Mouse (Mus musculus) layer of hippocampus, postnatal 36 days (tissue): ENCODE results near the gene Fxyd7. TPM values are rescaled to one million over a fixed set of nuclear protein-coding genes. Genes with fewer than 3 reads are reported as not detected.

ENCODE experiments used
- DNase-seq, 2 experiments: peaks; one replicate each; pipeline ENCODE4 v3.0.0; 2022
- microRNA-seq, 2 experiments: library from miRNA; unstranded; fragments of <30 nt; microRNA quantifications; one replicate each; pipeline ENCODE4 v1.2.0; 2021
- total RNA-seq, 2 experiments: library from RNA; stranded (reverse); gene quantifications; 2 replicates each; pipeline ENCODE4 v1.2.3; 2021

The Fxyd7 gene
- total RNA-seq, 2 experiments from 2014 or later, result 111 to 125 TPM

- no peak for DNase-seq
Observed at GRCm38 (mm10) chr7:31002650-31003049, 48.6 kb downstream of the Fxyd7 start.

- DNase-seq, result no peak
Observed at GRCm38 (mm10) chr7:31000505-31001020, 50.7 kb downstream of the Fxyd7 start.

GRCm38 (mm10) chr7:30996491-30996890 lies 54.8 kb downstream of the Fxyd7 start:
- DNase-seq, result no peak

GRCm38 (mm10) chr7:30993986-30994385 lies 57.3 kb downstream of the Fxyd7 start:
- DNase-seq, result no peak

Small RNA genes within 50 kb of the gene (microRNA-seq; reads per million reads assigned to microRNA genes)
- gene Mir7050, result 0 reads per million in 2 experiments

Other genes with a start within 250 kb of the Fxyd7 start
- gene Ffar2, start 227.7 kb downstream of the Fxyd7 start, total RNA-seq, result not detected
- gene Ffar3, start 195.3 kb downstream of the Fxyd7 start, total RNA-seq, result not detected
- not detected for gene Ffar1, start 189.9 kb downstream of the Fxyd7 start, total RNA-seq
- gene Cd22, start 171.1 kb downstream of the Fxyd7 start, total RNA-seq, result not detected
- gene Mag, start 136.6 kb downstream of the Fxyd7 start, total RNA-seq, result 100 to 1,000 TPM; 196 to 197 TPM
- not detected for gene Hamp2, start 126.8 kb downstream of the Fxyd7 start, total RNA-seq
- not detected for gene Hamp, start 107.4 kb downstream of the Fxyd7 start, total RNA-seq
- gene Usf2, start 94.7 kb downstream of the Fxyd7 start, total RNA-seq, result 100 to 1,000 TPM; 116 to 126 TPM
- gene Lsr, start 78.0 kb downstream of the Fxyd7 start, total RNA-seq, result 1 to 10 TPM; 7.5 to 7.7 TPM
- under 1 TPM; 0.17 to 0.43 TPM for gene Fam187b, start 77.7 kb downstream of the Fxyd7 start, total RNA-seq
- 10 to 100 TPM; 23.3 to 26.5 TPM for gene Fxyd5, start 9.0 kb downstream of the Fxyd7 start, total RNA-seq
- 100 to 1,000 TPM in 1 of 2 experiments, 10 to 100 TPM in 1; 85.4 to 102 TPM for gene Fxyd1, start 5.7 kb upstream of the Fxyd7 start, total RNA-seq
- gene Lgi4, start 7.9 kb upstream of the Fxyd7 start, total RNA-seq, result 10 to 100 TPM; 32.5 to 36.7 TPM
- not detected for gene Fxyd3, start 25.2 kb upstream of the Fxyd7 start, total RNA-seq
- gene Hpn, start 63.8 kb upstream of the Fxyd7 start, total RNA-seq, result 1 to 10 TPM; 4.6 to 6.8 TPM
- 100 to 1,000 TPM; 548 to 620 TPM for gene Scn1b, start 75.5 kb upstream of the Fxyd7 start, total RNA-seq
- 100 to 1,000 TPM; 111 to 118 TPM for gene Gramd1a, start 104.4 kb upstream of the Fxyd7 start, total RNA-seq
- gene Scgb2b2, start 239.0 kb upstream of the Fxyd7 start, total RNA-seq, result not detected
- gene Scgb1b2, start 240.4 kb upstream of the Fxyd7 start, total RNA-seq, result not detected